Mouse (Mus musculus): Measurements from ENCODE around the gene Kcnmb2. TPM values are rescaled to one million over a fixed set of nuclear protein-coding genes. Genes with fewer than 3 reads are reported as not detected.

Gene Kcnmb2
- total and polyA plus RNA-seq, 2 experiments from 2014 or later, result 10.4 to 15.0 TPM

DNA sequence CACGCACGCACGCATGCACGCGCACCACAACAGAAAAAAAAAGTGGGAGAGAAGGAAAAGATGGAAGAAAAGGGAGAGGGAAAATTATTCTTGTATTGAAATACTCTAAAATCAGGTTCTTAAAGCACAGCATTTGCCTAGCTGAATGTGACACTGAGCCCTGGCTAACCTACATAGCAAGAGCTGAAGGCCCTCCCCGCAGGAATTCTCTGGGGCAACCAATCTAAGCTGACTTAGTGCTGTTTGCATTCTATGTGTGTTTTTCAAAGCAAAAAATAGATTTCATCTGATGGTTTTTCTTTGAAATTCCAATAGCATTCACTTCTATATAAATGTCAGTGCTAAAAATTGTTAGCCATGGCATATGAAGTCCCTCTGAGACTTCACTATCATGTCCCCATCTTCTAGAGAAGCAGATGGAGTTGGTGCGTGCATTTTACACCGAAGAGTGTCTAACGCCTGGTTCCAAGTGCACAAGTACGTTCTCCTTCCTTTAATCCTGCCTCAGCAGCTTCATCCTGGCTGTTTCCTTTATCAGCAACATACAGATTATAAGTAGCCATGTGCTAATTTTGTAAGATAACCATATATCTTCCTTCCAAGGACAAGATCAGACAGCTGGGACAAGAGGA, 151.4 kb downstream of the Kcnmb2 start:
- no peak for TF ChIP-seq CTCF (IDR thresholded peaks at IDR 0.05)
- 79% methylated on average over 10 of the region's 10 CpGs for WGBS
- no peak for ATAC-seq (ENCODE audit: low FRiP score)

DNA sequence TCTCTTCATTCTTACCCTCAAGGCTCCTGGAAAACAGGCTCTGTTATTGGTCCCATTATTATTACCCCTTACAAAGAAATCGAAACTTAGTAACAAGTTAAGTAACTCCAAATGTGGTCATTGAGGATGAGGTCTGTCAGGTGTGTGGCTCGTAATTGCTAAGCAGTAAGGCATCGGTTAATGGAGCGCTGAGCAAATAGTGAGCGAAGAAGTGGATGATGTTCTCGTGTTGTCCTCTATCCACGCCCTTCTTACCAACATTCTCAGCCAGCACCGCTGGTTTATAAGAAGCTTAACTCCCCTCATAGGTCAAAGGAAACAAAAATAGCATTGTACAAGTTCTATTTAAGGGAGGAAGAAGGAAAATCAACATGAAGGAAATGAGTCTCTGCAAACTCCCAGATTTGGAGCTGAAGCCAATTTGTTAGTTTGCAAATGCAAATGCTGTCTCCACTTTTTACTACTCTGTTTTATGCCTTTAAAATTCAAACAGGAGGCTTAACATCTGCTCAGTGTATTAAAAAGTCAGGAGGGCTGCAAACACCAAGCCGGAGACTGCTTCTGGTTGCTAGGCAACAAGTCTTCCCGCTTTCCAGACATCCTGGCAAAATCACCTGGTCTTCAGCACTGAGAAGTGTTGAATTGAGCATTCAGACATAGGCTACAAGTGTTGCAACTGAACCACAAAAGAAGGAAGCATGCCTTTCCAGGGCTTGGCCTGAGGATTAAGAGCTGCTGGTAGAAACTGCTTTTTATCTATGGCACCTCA, 157.8 kb downstream of the Kcnmb2 start:
- H3K9me3 ChIP-seq (ENCODE audit: low read length), result no peaks in the 10 kb centered on the region
- H3K36me3 ChIP-seq (ENCODE audit: insufficient read depth, low read length), result no peaks in the 10 kb centered on the region
- H3K27me3 ChIP-seq (ENCODE audit: insufficient read depth, low read length), result no peaks in the 10 kb centered on the region
- DNase-seq (ENCODE audit: low spot score), result peak; percentile 77
- H3K4me1 ChIP-seq (ENCODE audit: insufficient read depth, low read length), result no peaks in the 10 kb centered on the region; the same call in 1 of the 2 replicates
- H3K4me3 ChIP-seq (ENCODE audit: low read depth, low read length), result no peak overlapping the region
- ATAC-seq (ENCODE audit: low FRiP score), result peak; percentile 55; the same call in 1 of the 2 replicates
- H3K27ac ChIP-seq (ENCODE audit: low read depth, low read length), result no peak overlapping the region
- 0 out of 2 replicates have a peak overlapping the region, but pooled peaks have one; percentile 1 for H3K4me2 ChIP-seq (ENCODE audit: low read depth, low read length, poor library complexity, severe bottlenecking)
- no peak for TF ChIP-seq CTCF (IDR thresholded peaks at IDR 0.05)
- WGBS, result 35% methylated on average over 10 of the region's 10 CpGs
- H3K9ac ChIP-seq (replicated peaks; ENCODE audit: low read length, poor library complexity, severe bottlenecking), result no peak overlapping the region

More for the DNA sequence above, 151.4 kb downstream of the Kcnmb2 start:
- Histone ChIP-seq H3K4me3 (ENCODE audit: low read depth, low read length) (no peak overlapping the region), H3K36me3 (ENCODE audit: insufficient read depth, low read length) (no peaks in the 10 kb centered on the region), H3K27ac (ENCODE audit: low read depth, low read length) (no peak overlapping the region), H3K27me3 (ENCODE audit: insufficient read depth, low read length) (no peaks in the 10 kb centered on the region), H3K9ac (replicated peaks; ENCODE audit: low read length, poor library complexity, severe bottlenecking) (no peak overlapping the region), H3K4me2 (ENCODE audit: low read depth, low read length, poor library complexity, severe bottlenecking) (no peak overlapping the region), H3K9me3 (ENCODE audit: low read length) (no peaks in the 10 kb centered on the region), H3K4me1 (ENCODE audit: insufficient read depth, low read length) (no peaks in the 10 kb centered on the region)
- DNase-seq (ENCODE audit: low spot score), result no peak

DNA sequence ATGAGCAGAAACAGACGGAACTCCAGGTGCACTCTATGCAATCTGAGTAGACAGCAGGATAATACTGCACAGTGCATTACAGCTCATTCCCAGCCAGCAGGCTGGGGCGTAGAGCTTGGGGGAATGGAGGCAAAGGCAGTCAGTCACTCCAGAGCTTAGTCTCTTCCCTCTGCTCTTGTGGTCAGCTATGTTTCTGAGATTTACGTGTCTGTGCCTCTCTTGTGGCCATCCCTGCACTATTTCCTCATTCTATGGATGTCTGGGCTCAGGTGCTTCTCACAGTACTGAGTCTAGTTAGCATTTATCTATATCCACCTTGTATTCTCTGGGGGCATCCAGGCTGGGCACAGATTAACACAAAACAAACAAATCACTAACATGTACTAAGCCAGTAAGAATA, 160.4 kb downstream of the Kcnmb2 start:
- Histone ChIP-seq H3K9me3 (ENCODE audit: low read length) (no peaks in the 10 kb centered on the region), H3K4me1 (ENCODE audit: insufficient read depth, low read length) (peaks cover 7% of the 10 kb centered on the region; the same call in 1 of the 2 replicates), H3K4me3 (ENCODE audit: low read depth, low read length) (no peak overlapping the region), H3K4me2 (ENCODE audit: low read depth, low read length, poor library complexity, severe bottlenecking) (no peak overlapping the region), H3K27ac (ENCODE audit: low read depth, low read length) (no peak overlapping the region), H3K27me3 (ENCODE audit: insufficient read depth, low read length) (no peaks in the 10 kb centered on the region), H3K9ac (replicated peaks; ENCODE audit: low read length, poor library complexity, severe bottlenecking) (no peak overlapping the region), H3K36me3 (ENCODE audit: insufficient read depth, low read length) (no peaks in the 10 kb centered on the region)
- 90% methylated on average over 3 of the region's 3 CpGs for WGBS
- no peak for ATAC-seq (ENCODE audit: low FRiP score)
- no peak for TF ChIP-seq CTCF (IDR thresholded peaks at IDR 0.05)
- DNase-seq (ENCODE audit: low spot score), result no peak

DNA sequence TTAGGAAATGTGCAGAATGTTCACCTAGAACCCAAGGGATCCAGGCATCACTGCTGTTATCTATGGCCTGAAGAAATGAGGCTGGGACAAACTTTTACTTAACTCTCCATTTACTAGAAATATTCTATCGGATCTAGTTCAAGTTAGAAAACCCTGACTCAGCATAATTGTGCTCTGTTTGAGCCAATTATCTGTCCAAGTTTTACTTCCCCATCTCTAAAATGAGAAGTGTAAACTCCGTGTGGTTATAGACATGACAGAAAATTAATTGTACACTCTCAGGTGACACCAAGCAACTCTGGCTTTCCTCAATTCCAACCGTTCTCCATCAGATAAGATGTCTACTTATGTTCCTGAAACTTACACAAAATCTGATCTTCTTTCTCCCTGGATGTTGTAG, 161.0 kb downstream of the Kcnmb2 start:
- Histone ChIP-seq H3K4me3 (ENCODE audit: low read depth, low read length) (no peak overlapping the region), H3K27me3 (ENCODE audit: insufficient read depth, low read length) (no peaks in the 10 kb centered on the region), H3K9me3 (ENCODE audit: low read length) (no peaks in the 10 kb centered on the region), H3K27ac (ENCODE audit: low read depth, low read length) (no peak overlapping the region), H3K4me2 (ENCODE audit: low read depth, low read length, poor library complexity, severe bottlenecking) (no peak overlapping the region), H3K36me3 (ENCODE audit: insufficient read depth, low read length) (no peaks in the 10 kb centered on the region), H3K9ac (replicated peaks; ENCODE audit: low read length, poor library complexity, severe bottlenecking) (no peak overlapping the region), H3K4me1 (ENCODE audit: insufficient read depth, low read length) (peaks cover 8% of the 10 kb centered on the region; the same call in 1 of the 2 replicates)
- ATAC-seq (ENCODE audit: low FRiP score) (no peak), DNase-seq (ENCODE audit: low spot score) (no peak)
- no peak for TF ChIP-seq CTCF (IDR thresholded peaks at IDR 0.05)
- 82% methylated on average over 3 of the region's 3 CpGs for WGBS

DNA sequence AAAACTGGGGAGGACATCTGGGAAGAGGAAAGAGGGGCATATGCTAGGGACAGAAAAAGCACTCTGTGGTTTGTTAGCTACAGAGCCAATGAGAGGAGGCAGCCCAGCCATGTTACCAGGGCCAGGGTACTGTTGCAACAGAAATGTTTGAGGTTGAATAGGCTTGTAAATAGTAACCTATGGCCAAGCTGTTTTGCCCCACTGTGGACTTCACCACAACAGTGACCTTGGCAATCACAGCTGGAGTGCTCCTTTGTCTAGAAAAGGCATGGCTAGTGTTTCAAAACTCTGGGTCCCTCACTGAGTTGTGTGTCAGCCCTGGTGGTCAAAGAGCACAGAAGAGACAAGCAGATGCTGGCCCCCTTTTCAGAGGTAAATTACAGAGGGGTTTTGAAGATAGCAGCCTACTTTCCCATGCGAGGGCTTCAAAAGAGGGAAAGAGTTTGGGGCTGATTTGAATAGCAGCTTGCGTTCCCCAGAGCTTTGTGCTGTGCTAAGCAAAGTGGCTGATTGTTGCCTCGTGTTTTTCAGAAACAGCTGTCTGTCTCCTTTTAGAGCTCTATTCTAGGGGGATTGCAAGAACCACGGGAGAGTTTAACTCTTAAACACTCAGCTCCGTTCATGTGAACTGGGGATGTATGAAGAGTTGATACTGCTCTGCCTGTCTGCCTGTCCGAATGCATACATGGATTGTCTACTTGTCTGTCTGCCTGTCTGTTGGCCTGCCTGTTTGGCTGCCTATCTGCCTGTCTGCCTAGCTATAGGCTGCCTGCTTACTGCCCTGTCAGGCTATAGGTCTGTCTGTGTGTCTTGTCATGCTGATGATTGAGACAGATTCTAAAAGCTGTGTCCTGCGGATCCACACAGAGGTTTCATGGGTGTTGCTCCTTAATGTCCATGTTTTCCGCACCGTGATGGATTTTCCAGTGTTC, 165.0 kb downstream of the Kcnmb2 start:
- DNase-seq (ENCODE audit: low spot score), result peak; percentile 46
- WGBS, result 21% methylated on average over 9 of the region's 9 CpGs
- H3K4me2 ChIP-seq (ENCODE audit: low read depth, low read length, poor library complexity, severe bottlenecking), result no peak overlapping the region

More for the DNA sequence above, 165.0 kb downstream of the Kcnmb2 start:
- Histone ChIP-seq H3K27ac (ENCODE audit: low read depth, low read length) (no peak overlapping the region), H3K4me3 (ENCODE audit: low read depth, low read length) (no peak overlapping the region), H3K9ac (replicated peaks; ENCODE audit: low read length, poor library complexity, severe bottlenecking) (no peak overlapping the region), H3K36me3 (ENCODE audit: insufficient read depth, low read length) (no peaks in the 10 kb centered on the region), H3K27me3 (ENCODE audit: insufficient read depth, low read length) (no peaks in the 10 kb centered on the region), H3K4me1 (ENCODE audit: insufficient read depth, low read length) (peaks cover 8% of the 10 kb centered on the region; the same call in 1 of the 2 replicates), H3K9me3 (ENCODE audit: low read length) (no peaks in the 10 kb centered on the region)
- peak; percentile 50 for ATAC-seq (ENCODE audit: low FRiP score)
- peak; percentile 18; the same call in 1 of the 2 replicates for TF ChIP-seq CTCF (IDR thresholded peaks at IDR 0.05)
